Mouse (Mus musculus): ENCODE data around the gene Rilpl1. TPM values are rescaled to one million over a fixed set of nuclear protein-coding genes. Genes with fewer than 3 reads are reported as not detected.
A peak's percentile ranks its signal among the peaks of the same experiment; 100 is the strongest.

Rilpl1 gene
- total RNA-seq, 1 experiment from 2014 or later: 17.7 TPM

- no peak for DNase-seq
These were observed 78.5 kb downstream of the Rilpl1 start for GRCm38 (mm10) chr5:124452494-124453228.

DNA sequence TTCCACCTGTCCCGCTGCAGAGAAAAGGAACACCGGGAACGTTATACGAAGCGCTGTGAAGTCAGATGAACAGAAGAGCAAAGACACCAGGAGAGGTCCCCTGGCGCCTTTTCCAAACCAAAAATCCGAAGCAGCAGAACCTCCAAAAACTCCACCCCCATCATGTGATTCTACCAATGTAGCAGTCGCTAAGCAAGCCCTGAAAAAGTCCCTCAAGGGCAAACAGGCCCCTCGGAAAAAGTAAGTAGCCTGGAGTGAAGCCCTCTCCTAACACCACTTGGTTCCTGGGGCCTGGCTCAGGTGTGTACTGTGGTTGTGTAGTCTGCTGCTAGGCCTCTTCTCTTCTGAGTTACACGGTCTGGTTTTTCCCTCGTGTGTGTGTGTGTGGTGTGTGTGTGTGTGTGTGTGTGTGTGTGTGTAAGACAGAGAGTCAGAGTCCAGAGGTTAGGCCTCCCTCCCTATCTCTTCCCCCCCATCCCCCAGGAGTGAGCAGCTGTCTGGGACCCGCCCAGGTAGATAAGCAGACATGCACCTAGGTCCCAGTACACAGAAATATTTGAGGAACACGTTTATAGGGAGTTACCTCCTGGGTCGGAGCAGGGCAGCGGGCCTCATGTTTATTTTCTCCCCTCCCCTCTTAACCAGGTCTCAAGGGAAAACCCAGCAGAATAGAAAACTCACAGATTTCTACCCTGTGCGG lies 80.4 kb downstream of the Rilpl1 start:
- DNase-seq: no peak

DNA sequence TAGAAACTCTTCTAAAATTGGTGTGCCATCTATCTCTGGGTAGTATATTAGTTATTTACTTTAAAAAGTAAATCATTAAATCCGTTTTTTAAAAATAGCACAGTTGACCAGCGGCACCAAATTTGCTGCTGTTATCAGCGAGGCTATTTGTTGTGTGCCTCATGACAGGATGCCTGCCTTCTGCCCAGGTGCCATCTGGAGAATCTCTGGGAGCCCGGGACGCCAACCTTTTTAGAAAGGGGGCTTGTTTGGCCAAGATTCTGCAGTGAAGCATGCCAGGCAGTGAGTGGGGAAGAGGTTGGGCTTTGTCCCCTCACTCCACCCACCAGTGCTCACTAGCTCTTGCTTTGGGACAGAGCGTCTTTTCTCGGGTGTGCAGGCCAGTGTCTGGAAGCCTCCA lies 81.1 kb downstream of the Rilpl1 start:
- DNase-seq: no peak

- DNase-seq: peak; percentile 43
These were observed 81.7 kb downstream of the Rilpl1 start for GRCm38 (mm10) chr5:124449494-124449893.

- peak; percentile 74 for DNase-seq
These were observed 84.8 kb downstream of the Rilpl1 start for GRCm38 (mm10) chr5:124446301-124446881.

GRCm38 (mm10) chr5:124445621-124446293 lies 85.4 kb downstream of the Rilpl1 start:
- peak; percentile 62 for DNase-seq

DNA sequence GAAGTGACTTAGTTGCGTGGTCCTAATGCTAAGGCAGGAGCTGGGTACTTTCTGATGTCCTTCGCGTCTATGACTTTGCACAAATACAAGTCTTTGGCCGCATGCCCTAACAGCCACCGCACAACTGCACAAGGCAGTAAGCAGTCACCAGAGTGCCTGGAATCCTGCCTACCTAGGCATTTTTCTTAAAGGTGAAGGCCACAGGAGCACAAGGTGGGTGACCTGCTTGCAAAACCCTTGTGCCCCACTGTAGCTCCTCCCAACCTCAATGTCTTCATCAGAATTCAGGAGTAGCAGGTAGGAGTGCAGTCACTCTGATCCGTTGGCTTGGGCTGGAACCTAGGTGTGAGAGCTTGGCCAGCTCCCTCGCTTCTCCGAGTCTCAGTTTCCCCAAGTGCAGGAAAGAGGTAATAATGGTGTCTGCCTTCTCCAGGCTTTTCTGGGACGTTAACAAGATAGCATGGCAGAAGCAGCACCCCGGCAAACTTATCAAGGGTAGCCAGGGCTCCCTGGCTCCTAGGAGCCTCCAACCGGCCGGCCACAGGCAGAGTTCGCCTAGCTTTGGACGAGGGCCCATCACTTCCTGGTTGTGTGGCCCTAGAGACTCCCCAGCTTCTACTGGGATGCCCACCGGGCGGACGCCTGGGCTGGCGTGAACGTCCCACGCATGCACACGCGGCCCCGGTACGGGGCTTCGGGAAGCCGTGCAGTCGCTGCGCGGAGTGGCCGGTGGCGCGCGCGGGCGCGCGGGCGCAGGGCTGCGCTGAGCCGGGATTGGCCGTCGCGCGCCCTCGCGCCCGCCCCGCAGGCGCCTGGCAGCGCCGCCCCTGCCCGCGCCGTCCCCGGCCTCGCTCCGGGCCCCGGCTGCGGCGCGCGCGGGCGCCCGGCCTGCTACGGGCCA lies 86.3 kb downstream of the Rilpl1 start:
- peak; percentile 85 for DNase-seq

GRCm38 (mm10) chr5:124444208-124444607 lies 87.0 kb downstream of the Rilpl1 start:
- DNase-seq: no peak

Other genes starting within 250 kb of the Rilpl1 start
- 7.8 and 11.8 TPM in 2 replicates for gene Mphosph9, start 203.4 kb downstream of the Rilpl1 start, total RNA-seq (2021)
- gene 2810006K23Rik, start 203.3 kb downstream of the Rilpl1 start, total RNA-seq (2021): 15.1 and 19.9 TPM in 2 replicates
- 148 and 153 TPM in 2 replicates for gene Cdk2ap1, start 168.3 kb downstream of the Rilpl1 start, total RNA-seq (2021)
- gene Sbno1, start 105.4 kb downstream of the Rilpl1 start, total RNA-seq (2021): 91.4 and 104 TPM in 2 replicates
- 216 and 296 TPM in 2 replicates for gene Kmt5a, start 91.5 kb downstream of the Rilpl1 start, total RNA-seq (2021)
- 27.0 TPM in 2 replicates for gene Rilpl2, start 53.0 kb downstream of the Rilpl1 start, total RNA-seq (2021)
- 20.7 TPM in 2 replicates for gene Snrnp35, start 48.3 kb downstream of the Rilpl1 start, total RNA-seq (2021)
- 186 and 197 TPM in 2 replicates for gene Tmed2, start 9.3 kb upstream of the Rilpl1 start, total RNA-seq (2021)
- gene Ddx55, start 21.5 kb upstream of the Rilpl1 start, total RNA-seq (2021): 14.8 and 15.5 TPM in 2 replicates
- 42.1 and 48.3 TPM in 2 replicates for gene Eif2b1, start 47.7 kb upstream of the Rilpl1 start, total RNA-seq (2021)
- 34.5 and 46.1 TPM in 2 replicates for gene Gtf2h3, start 47.7 kb upstream of the Rilpl1 start, total RNA-seq (2021)
- gene Atp6v0a2, start 97.2 kb upstream of the Rilpl1 start, total RNA-seq (2021): 54.0 and 83.7 TPM in 2 replicates
- gene Dnah10, start 193.7 kb upstream of the Rilpl1 start, total RNA-seq (2021): 3.2 and 3.4 TPM in 2 replicates